Mouse (Mus musculus): ENCODE data around the gene Ank2. TPM values are rescaled to one million over a fixed set of nuclear protein-coding genes. Genes with fewer than 3 reads are reported as not detected.

Gene Ank2
- polyA plus RNA-seq, 1 experiment from 2014 or later = 3.9 TPM

GRCm38 (mm10) chr3:127130167-127130770, 368.9 kb downstream of the Ank2 start:
- no peaks in the 10 kb centered on the region for H3K36me3 ChIP-seq (ENCODE audit: insufficient read depth, low read length)
- TF ChIP-seq CTCF (IDR thresholded peaks at IDR 0.05) (no peak), EP300 (IDR thresholded peaks at IDR 0.05) (no peak)
- no peak overlapping the region for H3K4me2 ChIP-seq (replicated peaks; ENCODE audit: low read depth, low read length)
- 88% methylated on average over 12 of the region's 12 CpGs for WGBS
- no peak overlapping the region for H3K4me3 ChIP-seq (ENCODE audit: low read depth, low read length)
- DNase-seq (ENCODE audit: low spot score) (no peak), ATAC-seq (no peak)
- no peaks in the 10 kb centered on the region for H3K27me3 ChIP-seq (replicated peaks; ENCODE audit: insufficient read depth, low read length)
- no peak overlapping the region for H3K27ac ChIP-seq (ENCODE audit: low read length)
- no peaks in the 10 kb centered on the region for H3K9me3 ChIP-seq (ENCODE audit: low read length)
- H3K4me1 ChIP-seq (ENCODE audit: insufficient read depth, low read depth, low read length) = no peaks in the 10 kb centered on the region
- H3K9ac ChIP-seq (replicated peaks; ENCODE audit: low read depth) = no peak overlapping the region

- no peaks in the 10 kb centered on the region for H3K36me3 ChIP-seq (ENCODE audit: insufficient read depth, low read length)
- ATAC-seq (no peak), DNase-seq (ENCODE audit: low spot score) (no peak)
- H3K27ac ChIP-seq (ENCODE audit: low read length) = no peak overlapping the region
- no peaks in the 10 kb centered on the region for H3K9me3 ChIP-seq (ENCODE audit: low read length)
- no peak overlapping the region for H3K4me3 ChIP-seq (ENCODE audit: low read depth, low read length)
- TF ChIP-seq CTCF (IDR thresholded peaks at IDR 0.05) = no peak
- H3K4me1 ChIP-seq (ENCODE audit: insufficient read depth, low read depth, low read length) = peaks cover under 1% of the 10 kb centered on the region; the same call in 1 of the 2 replicates
- no peak overlapping the region for H3K9ac ChIP-seq (replicated peaks; ENCODE audit: low read depth)
- WGBS = 59% methylated on average over 1 of the region's 1 CpGs
- no peak overlapping the region for H3K4me2 ChIP-seq (replicated peaks; ENCODE audit: low read depth, low read length)
- no peaks in the 10 kb centered on the region for H3K27me3 ChIP-seq (replicated peaks; ENCODE audit: insufficient read depth, low read length)
Observed at GRCm38 (mm10) chr3:127129750-127130149, 369.4 kb downstream of the Ank2 start.

- ATAC-seq (no peak), DNase-seq (ENCODE audit: low spot score) (no peak)
- H3K4me3 ChIP-seq (ENCODE audit: low read depth, low read length) = no peak overlapping the region
- no peak overlapping the region for H3K27ac ChIP-seq (ENCODE audit: low read length)
- peaks cover 5% of the 10 kb centered on the region; the same call in 1 of the 2 replicates for H3K4me1 ChIP-seq (ENCODE audit: insufficient read depth, low read depth, low read length)
- TF ChIP-seq CTCF (IDR thresholded peaks at IDR 0.05) (no peak), EP300 (IDR thresholded peaks at IDR 0.05) (no peak)
- no peak overlapping the region for H3K4me2 ChIP-seq (replicated peaks; ENCODE audit: low read depth, low read length)
- no peak overlapping the region for H3K9ac ChIP-seq (replicated peaks; ENCODE audit: low read depth)
- H3K27me3 ChIP-seq (replicated peaks; ENCODE audit: insufficient read depth, low read length) = no peaks in the 10 kb centered on the region
- no peaks in the 10 kb centered on the region for H3K9me3 ChIP-seq (ENCODE audit: low read length)
- H3K36me3 ChIP-seq (ENCODE audit: insufficient read depth, low read length) = no peaks in the 10 kb centered on the region
- WGBS = 38% methylated on average over 1 of the region's 1 CpGs
Observed at GRCm38 (mm10) chr3:127127611-127128010, 371.5 kb downstream of the Ank2 start.

- Histone ChIP-seq H3K27ac (ENCODE audit: low read length) (no peak overlapping the region), H3K4me1 (ENCODE audit: insufficient read depth, low read depth, low read length) (peaks cover 5% of the 10 kb centered on the region; the same call in 1 of the 2 replicates), H3K4me3 (ENCODE audit: low read depth, low read length) (no peak overlapping the region), H3K27me3 (replicated peaks; ENCODE audit: insufficient read depth, low read length) (no peaks in the 10 kb centered on the region), H3K9me3 (ENCODE audit: low read length) (no peaks in the 10 kb centered on the region), H3K9ac (replicated peaks; ENCODE audit: low read depth) (no peak overlapping the region), H3K36me3 (ENCODE audit: insufficient read depth, low read length) (no peaks in the 10 kb centered on the region), H3K4me2 (replicated peaks; ENCODE audit: low read depth, low read length) (no peak overlapping the region)
- TF ChIP-seq EP300 (IDR thresholded peaks at IDR 0.05) (no peak), CTCF (IDR thresholded peaks at IDR 0.05) (no peak)
- peak; percentile 10 for DNase-seq (ENCODE audit: low spot score)
- 17% methylated on average over 3 of the region's 3 CpGs for WGBS
- ATAC-seq = no peak
Observed at GRCm38 (mm10) chr3:127126220-127126619, 372.9 kb downstream of the Ank2 start.

- TF ChIP-seq EP300 (IDR thresholded peaks at IDR 0.05) (no peak), CTCF (IDR thresholded peaks at IDR 0.05) (no peak)
- H3K4me3 ChIP-seq (ENCODE audit: low read depth, low read length) = no peak overlapping the region
- no peak overlapping the region for H3K27ac ChIP-seq (ENCODE audit: low read length)
- WGBS = 53% methylated on average over 10 of the region's 10 CpGs
- no peaks in the 10 kb centered on the region for H3K9me3 ChIP-seq (ENCODE audit: low read length)
- no peaks in the 10 kb centered on the region for H3K27me3 ChIP-seq (replicated peaks; ENCODE audit: insufficient read depth, low read length)
- no peak overlapping the region for H3K4me2 ChIP-seq (replicated peaks; ENCODE audit: low read depth, low read length)
- H3K36me3 ChIP-seq (ENCODE audit: insufficient read depth, low read length) = no peaks in the 10 kb centered on the region
- DNase-seq (ENCODE audit: low spot score) (no peak), ATAC-seq (no peak)
- no peak overlapping the region for H3K9ac ChIP-seq (replicated peaks; ENCODE audit: low read depth)
- peaks cover 5% of the 10 kb centered on the region; the same call in 1 of the 2 replicates for H3K4me1 ChIP-seq (ENCODE audit: insufficient read depth, low read depth, low read length)
Observed at GRCm38 (mm10) chr3:127124375-127124993, 374.7 kb downstream of the Ank2 start.

GRCm38 (mm10) chr3:127123376-127123775, 375.8 kb downstream of the Ank2 start:
- ATAC-seq (no peak), DNase-seq (ENCODE audit: low spot score) (no peak)
- H3K9ac ChIP-seq (replicated peaks; ENCODE audit: low read depth) = no peak overlapping the region
- no peaks in the 10 kb centered on the region for H3K9me3 ChIP-seq (ENCODE audit: low read length)
- no peaks in the 10 kb centered on the region for H3K27me3 ChIP-seq (replicated peaks; ENCODE audit: insufficient read depth, low read length)
- H3K4me1 ChIP-seq (ENCODE audit: insufficient read depth, low read depth, low read length) = peaks cover 5% of the 10 kb centered on the region; the same call in 1 of the 2 replicates
- peak overlapping the region; percentile 22; the same call in 1 of the 2 replicates for H3K4me2 ChIP-seq (replicated peaks; ENCODE audit: low read depth, low read length)
- H3K4me3 ChIP-seq (ENCODE audit: low read depth, low read length) = no peak overlapping the region
- H3K27ac ChIP-seq (ENCODE audit: low read length) = no peak overlapping the region
- H3K36me3 ChIP-seq (ENCODE audit: insufficient read depth, low read length) = no peaks in the 10 kb centered on the region
- WGBS = 23% methylated on average over 8 of the region's 8 CpGs
- TF ChIP-seq CTCF (IDR thresholded peaks at IDR 0.05) (no peak), EP300 (IDR thresholded peaks at IDR 0.05) (no peak)

All from lung, postnatal 0 days (tissue).